Mouse (Mus musculus): Measurements from ENCODE around the gene Ptprg. TPM values are rescaled to one million over a fixed set of nuclear protein-coding genes. Genes with fewer than 3 reads are reported as not detected.
A peak's percentile ranks its signal among the peaks of the same experiment; 100 is the strongest.

The Ptprg gene
- polyA plus RNA-seq, 1 experiment from 2014 or later, result 55.8 TPM

DNA sequence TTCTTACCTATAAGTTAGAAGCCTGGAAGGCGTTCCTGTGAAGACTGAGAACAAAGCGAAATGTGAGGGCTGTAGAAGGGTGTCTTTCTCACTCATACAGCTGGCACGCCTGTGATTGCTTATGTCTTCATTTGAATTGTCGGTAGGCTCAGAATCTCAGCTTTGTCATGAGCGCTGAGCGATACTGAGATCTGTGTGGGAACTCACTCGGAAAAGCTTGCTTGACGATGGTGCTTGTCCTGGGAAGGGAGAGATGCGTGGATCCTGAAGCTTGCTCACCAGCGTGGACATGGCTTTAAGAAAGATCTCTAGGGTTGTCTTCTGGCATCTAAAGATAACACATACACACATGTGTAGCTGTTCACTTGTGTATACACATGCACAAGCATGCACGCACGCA is 516.4 kb downstream of the Ptprg start:
- Histone ChIP-seq H3K36me3 (no peaks in the 10 kb centered on the region), H3K27me3 (no peaks in the 10 kb centered on the region), H3K4me1 (no peaks in the 10 kb centered on the region), H3K4me2 (replicated peaks) (no peak overlapping the region), H3K9ac (no peak overlapping the region), H3K9me3 (replicated peaks) (no peaks in the 10 kb centered on the region), H3K4me3 (no peak overlapping the region), H3K27ac (no peak overlapping the region)
- no peak for ATAC-seq (ENCODE audit: low FRiP score)
- 89% methylated on average over 12 of the region's 12 CpGs for WGBS

DNA sequence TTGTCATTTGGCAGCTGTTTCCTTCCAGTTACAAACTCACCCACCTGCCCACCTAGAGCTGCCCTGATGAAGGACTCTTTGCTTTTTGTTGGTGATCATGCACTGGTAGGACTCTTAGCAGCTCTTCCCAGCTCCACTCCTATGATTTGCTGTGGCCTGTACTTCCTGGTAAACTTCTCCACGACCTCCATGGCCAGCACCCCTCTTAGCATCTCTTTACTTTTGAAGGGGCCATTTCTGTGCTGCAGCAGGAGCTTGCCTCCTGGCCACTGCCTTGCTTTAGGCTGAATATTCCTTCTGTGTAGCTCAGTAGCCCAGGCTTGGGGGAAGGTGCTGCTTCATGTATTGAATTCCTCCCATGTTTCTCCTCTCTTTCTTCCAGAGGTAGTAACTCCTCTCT is 517.0 kb downstream of the Ptprg start:
- Histone ChIP-seq H3K36me3 (no peaks in the 10 kb centered on the region), H3K4me2 (replicated peaks) (no peak overlapping the region), H3K4me3 (no peak overlapping the region), H3K9ac (no peak overlapping the region), H3K27ac (no peak overlapping the region), H3K4me1 (no peaks in the 10 kb centered on the region), H3K9me3 (replicated peaks) (no peaks in the 10 kb centered on the region), H3K27me3 (no peaks in the 10 kb centered on the region)
- ATAC-seq (ENCODE audit: low FRiP score), result no peak
- WGBS, result 64% methylated on average over 1 of the region's 1 CpGs

DNA sequence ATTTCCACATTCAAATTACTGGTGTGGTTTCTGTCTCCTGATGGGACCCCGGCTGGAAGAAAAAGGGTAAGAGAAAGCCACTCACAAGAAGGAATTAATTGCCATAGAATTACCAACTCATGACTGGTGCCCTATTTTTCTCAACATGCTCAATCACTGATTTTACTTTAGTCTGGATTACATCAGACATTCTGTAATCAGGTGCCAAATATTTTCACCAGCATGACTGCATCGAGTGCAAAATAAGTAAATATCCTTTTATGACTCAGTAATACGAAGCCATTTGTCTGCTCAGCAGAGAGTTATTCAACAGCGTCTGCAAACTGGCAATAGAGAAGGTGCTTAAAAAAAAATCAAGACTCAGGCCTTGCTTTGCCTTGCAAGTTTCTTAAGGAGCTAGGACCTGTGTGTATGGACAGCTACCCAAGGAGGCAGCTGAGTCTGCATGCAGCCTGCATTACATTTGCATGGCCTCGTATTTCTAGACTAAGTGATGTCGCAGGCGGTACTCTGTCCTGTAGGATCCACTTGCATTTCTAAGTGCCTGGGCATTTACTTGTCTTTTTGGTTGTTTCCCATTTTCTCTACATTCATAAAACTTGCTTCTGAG is 517.6 kb downstream of the Ptprg start:
- Histone ChIP-seq H3K4me1 (no peaks in the 10 kb centered on the region), H3K9ac (no peak overlapping the region), H3K4me3 (no peak overlapping the region), H3K27ac (no peak overlapping the region), H3K27me3 (no peaks in the 10 kb centered on the region), H3K9me3 (replicated peaks) (no peaks in the 10 kb centered on the region), H3K36me3 (no peaks in the 10 kb centered on the region), H3K4me2 (replicated peaks) (no peak overlapping the region)
- WGBS, result 84% methylated on average over 7 of the region's 7 CpGs
- no peak for ATAC-seq (ENCODE audit: low FRiP score)

DNA sequence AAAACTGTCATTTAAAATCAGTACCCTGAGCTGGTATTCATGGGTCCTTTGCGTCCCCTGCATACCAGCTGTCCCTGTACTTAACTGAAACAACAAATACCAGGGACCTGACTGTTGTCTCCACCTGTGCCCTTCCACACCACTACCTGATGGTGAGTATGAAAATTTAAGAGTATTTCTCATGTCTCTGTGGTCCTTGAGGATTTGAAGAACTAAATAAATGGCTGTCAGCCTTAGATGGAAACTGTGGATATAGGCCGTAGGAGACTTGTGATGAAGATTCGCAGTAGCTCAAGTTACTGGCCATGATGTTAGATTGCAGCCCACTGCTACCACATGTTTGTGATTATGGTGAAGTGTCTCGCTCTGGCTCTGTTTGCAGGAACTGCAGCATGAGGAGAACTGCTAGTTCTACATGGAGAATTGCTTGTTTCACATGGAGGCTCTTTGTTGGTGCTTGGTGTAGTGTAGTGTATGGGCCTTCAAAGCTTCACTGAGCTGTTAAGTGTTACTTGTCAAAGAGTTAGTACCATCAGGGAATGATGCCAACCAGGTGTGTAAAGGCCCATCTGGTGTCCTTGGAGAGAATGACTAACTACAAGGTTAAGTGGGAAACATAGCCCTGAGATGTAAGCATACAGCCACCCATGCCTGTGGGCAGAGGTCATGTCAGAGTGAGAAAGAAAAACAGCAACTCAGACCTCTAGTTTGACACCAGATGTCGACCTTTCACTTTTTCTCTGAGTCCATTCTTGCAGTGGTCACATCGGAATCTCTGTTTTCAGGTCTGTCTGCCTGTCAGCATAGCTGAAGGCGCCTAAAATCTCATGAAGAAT is 518.9 kb downstream of the Ptprg start:
- no peak for ATAC-seq (ENCODE audit: low FRiP score)
- Histone ChIP-seq H3K4me1 (no peaks in the 10 kb centered on the region), H3K27ac (no peak overlapping the region), H3K9ac (no peak overlapping the region), H3K9me3 (replicated peaks) (no peaks in the 10 kb centered on the region), H3K4me3 (no peak overlapping the region), H3K27me3 (no peaks in the 10 kb centered on the region), H3K36me3 (no peaks in the 10 kb centered on the region), H3K4me2 (replicated peaks) (no peak overlapping the region)
- 74% methylated on average over 7 of the region's 7 CpGs for WGBS

DNA sequence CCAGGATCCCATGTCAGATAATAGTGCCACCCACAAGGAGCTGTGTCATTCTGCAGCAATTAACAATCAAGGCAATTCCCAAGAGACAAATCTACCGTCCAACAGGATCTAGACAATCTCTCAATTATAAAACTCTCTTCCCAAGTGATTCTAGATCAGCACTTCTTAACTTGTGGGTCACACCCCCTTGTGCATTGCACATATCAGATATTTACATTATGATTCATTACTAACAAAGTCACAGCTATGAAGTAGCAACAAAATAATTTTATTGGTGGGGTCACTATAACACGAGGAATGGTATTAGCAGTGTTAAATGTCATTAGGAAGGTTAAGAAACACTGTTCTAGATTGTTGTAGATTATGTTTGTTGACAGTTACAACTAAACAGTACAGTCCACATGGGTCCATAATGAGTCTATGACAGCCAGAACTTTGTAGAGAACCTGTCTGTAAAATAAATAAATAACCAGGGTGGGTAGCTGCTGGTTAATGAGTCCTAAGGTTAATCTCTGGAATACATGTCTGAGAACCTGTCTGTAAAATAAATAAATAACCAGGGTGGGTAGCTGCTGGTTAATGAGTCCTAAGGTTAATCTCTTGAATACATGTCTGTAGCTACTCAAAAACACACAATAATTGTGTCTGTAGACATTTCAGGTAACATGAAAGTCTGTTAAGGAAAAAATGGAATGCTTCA is 520.2 kb downstream of the Ptprg start:
- Histone ChIP-seq H3K9ac (no peak overlapping the region), H3K4me2 (replicated peaks) (no peak overlapping the region)
- WGBS, result 84% methylated on average over 2 of the region's 2 CpGs

DNA sequence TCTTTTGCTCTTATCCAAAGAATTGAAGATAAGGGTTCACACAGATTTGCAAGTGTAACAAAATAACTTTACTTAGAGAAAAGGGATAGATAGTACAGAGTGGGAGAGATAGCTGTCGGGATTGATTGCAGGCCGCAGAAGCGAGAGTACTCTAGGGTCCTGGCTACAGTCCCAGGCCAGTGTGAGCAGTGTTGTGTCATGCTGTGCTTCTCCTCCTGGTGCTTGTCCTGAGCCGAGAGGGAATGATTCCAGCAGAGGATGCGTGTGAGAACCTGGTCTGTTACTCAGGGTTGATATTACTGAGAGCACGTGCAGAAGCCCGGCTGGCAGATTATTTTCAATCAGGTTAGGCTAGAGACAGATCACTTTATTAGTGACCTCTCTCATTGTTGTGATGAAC is 523.9 kb downstream of the Ptprg start:
- WGBS, result 89% methylated on average over 7 of the region's 7 CpGs
- Histone ChIP-seq H3K27me3 (no peaks in the 10 kb centered on the region), H3K9me3 (replicated peaks) (no peaks in the 10 kb centered on the region), H3K27ac (no peak overlapping the region), H3K4me1 (peaks cover 16% of the 10 kb centered on the region), H3K4me3 (no peak overlapping the region), H3K36me3 (no peaks in the 10 kb centered on the region), H3K4me2 (replicated peaks) (no peak overlapping the region), H3K9ac (no peak overlapping the region)
- no peak for ATAC-seq (ENCODE audit: low FRiP score)

More for the DNA sequence above, 520.2 kb downstream of the Ptprg start:
- Histone ChIP-seq H3K27ac (no peak overlapping the region), H3K4me3 (no peak overlapping the region), H3K9me3 (replicated peaks) (no peaks in the 10 kb centered on the region), H3K36me3 (no peaks in the 10 kb centered on the region), H3K27me3 (no peaks in the 10 kb centered on the region), H3K4me1 (no peaks in the 10 kb centered on the region)
- ATAC-seq (ENCODE audit: low FRiP score), result no peak

DNA sequence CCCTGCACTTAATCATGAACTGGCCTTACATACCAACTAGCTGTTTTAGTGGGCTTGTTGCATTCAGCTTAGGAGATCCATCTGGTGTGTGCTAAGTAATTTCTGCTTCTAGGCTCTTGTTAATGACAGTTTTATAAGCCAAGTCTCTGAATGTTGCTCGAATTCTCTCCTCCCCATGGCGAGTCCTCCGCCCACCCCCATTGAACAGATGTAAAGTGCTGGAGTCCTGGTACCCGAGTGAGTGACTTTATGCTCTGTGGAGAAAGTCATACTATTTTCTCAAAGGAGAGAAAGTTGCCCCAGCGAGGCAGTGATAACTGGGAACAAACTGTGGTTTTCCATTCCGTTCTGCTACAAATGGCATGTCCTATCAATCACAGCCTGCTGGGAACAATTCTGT is 525.9 kb downstream of the Ptprg start:
- H3K9me3 ChIP-seq (replicated peaks), result no peaks in the 10 kb centered on the region
- no peak overlapping the region for H3K27ac ChIP-seq
- H3K9ac ChIP-seq, result no peak overlapping the region
- H3K36me3 ChIP-seq, result no peaks in the 10 kb centered on the region
- no peaks in the 10 kb centered on the region for H3K27me3 ChIP-seq
- peaks cover 22% of the 10 kb centered on the region for H3K4me1 ChIP-seq
- no peak overlapping the region for H3K4me2 ChIP-seq (replicated peaks)
- H3K4me3 ChIP-seq, result no peak overlapping the region
- ATAC-seq (ENCODE audit: low FRiP score), result no peak
- 59% methylated on average over 6 of the region's 6 CpGs for WGBS

DNA sequence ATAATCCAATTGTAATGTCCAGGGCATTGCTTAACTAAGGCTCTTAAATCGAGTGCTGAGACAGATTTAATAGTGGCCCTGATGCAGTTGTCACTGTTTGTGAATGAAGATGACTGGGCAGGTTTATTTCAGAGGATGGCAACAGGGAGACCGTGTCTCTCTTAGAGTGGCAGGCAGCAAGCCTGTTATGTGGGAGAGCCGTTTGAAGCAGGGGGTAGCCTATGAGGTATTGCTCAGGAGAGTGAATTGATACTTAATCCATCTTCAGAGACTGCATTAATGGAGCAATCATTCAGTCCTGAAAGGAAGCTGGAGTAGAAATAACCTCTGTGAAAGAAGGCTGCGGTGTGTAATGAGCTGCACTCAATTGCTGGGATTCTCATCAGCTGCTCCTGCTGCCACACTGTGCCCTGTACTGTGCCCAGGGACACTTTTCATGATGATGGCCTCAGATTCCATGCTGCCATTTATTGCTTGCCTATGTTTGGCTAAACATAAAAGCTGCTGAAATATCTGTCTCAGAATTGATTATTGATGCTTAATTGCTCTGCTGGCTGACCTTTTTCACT is 526.6 kb downstream of the Ptprg start:
- Histone ChIP-seq H3K4me2 (replicated peaks) (no peak overlapping the region), H3K27ac (no peak overlapping the region; the same call in 1 of the 2 replicates), H3K9me3 (replicated peaks) (no peaks in the 10 kb centered on the region), H3K27me3 (no peaks in the 10 kb centered on the region), H3K4me3 (no peak overlapping the region), H3K36me3 (no peaks in the 10 kb centered on the region), H3K4me1 (peaks cover 22% of the 10 kb centered on the region), H3K9ac (no peak overlapping the region)
- WGBS, result 43% methylated on average over 4 of the region's 4 CpGs
- ATAC-seq (ENCODE audit: low FRiP score), result peak; percentile 69

DNA sequence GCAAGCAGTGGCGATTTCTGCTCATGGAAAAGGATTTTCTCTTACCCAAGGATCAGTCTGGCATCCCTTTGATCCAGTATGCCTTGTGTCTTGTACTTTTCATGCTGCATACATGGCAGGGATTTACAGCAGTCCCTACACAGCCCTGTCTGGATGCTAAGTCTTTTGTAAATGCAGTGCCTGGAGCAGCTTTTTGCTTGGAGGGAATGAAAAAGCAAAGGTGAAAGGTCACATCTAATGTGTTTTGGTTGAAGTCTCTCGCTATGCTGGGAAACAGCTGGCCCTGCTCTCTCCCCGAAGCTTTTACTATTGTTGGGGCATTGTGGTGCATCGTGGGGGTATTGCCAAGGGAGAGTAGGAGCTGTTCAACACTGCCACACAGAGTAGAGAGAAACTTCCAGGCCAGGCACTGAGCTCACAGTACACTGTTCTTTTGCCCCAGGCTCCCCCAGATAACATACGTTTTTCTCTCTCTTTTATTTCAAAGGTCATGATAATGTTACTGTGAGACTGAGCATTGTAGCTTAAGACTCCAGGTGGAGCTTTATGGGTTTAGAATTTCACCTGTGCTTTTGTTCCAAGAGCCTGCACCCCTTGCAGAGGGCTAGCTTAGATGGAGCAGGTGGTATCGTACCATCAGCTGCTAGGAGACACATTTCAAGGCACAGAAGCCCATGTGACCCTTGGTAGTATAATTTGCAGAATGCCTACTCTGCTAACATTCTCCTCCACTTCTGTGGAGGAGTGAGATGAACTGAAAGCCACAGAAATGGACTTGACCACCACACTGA is 529.0 kb downstream of the Ptprg start:
- Histone ChIP-seq H3K4me2 (replicated peaks) (no peak overlapping the region), H3K27me3 (no peaks in the 10 kb centered on the region)

DNA sequence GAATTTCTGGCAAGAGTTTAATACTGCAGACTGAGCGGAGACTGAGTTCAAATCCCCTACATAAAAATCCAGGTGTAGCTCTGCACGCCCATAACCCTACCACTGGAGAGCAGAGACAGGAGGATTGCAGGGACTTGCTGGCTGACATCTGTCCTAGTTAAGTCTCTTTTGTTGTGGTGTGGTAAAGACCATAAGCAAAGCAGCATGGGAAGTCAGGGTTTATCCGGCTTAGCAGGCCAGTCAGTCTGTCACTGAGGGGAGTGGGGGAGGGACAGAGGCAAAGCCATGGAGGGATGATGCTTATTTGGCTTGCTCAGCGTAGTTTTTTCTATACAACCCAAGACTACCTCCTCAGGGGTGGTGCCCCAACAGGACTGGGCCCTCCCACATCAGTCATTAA is 530.7 kb downstream of the Ptprg start:
- peaks cover 27% of the 10 kb centered on the region for H3K4me1 ChIP-seq
- no peaks in the 10 kb centered on the region for H3K9me3 ChIP-seq (replicated peaks)
- H3K9ac ChIP-seq, result no peak overlapping the region
- 79% methylated on average over 4 of the region's 4 CpGs for WGBS
- no peak for ATAC-seq (ENCODE audit: low FRiP score)
- no peaks in the 10 kb centered on the region for H3K36me3 ChIP-seq
- H3K27ac ChIP-seq, result no peak overlapping the region
- H3K4me2 ChIP-seq (replicated peaks), result no peak overlapping the region
- H3K4me3 ChIP-seq, result no peak overlapping the region
- H3K27me3 ChIP-seq, result no peaks in the 10 kb centered on the region

More for the DNA sequence above, 529.0 kb downstream of the Ptprg start:
- 0 out of 2 replicates have a peak, but pooled peaks have one; percentile 61 for ATAC-seq (ENCODE audit: low FRiP score)
- Histone ChIP-seq H3K4me3 (no peak overlapping the region), H3K9me3 (replicated peaks) (no peaks in the 10 kb centered on the region), H3K27ac (no peak overlapping the region), H3K36me3 (no peaks in the 10 kb centered on the region), H3K4me1 (peaks cover 27% of the 10 kb centered on the region), H3K9ac (no peak overlapping the region)
- WGBS, result 21% methylated on average over 6 of the region's 6 CpGs

DNA sequence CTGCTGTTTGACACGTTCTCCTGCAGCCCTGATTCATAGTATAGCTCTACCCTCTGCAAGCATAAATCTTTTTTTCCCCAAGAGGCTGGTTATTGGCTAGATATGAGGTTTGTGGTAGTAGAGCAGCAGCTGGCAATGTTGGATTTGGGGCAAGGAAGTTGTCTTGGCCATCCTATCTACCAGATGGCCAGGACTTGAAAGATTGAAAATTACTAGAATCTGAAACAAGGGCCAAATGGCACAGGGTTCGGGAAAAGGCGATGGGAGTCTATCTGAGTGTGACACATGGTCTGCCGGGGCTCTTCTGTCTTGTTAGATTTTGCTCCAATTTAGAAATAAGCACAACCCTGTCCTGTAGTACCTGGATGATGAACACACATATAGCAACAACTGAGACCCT is 531.7 kb downstream of the Ptprg start:
- Histone ChIP-seq H3K4me2 (replicated peaks) (no peak overlapping the region), H3K36me3 (no peaks in the 10 kb centered on the region), H3K9me3 (replicated peaks) (no peaks in the 10 kb centered on the region), H3K27ac (no peak overlapping the region), H3K9ac (no peak overlapping the region), H3K27me3 (no peaks in the 10 kb centered on the region), H3K4me1 (peaks cover 23% of the 10 kb centered on the region), H3K4me3 (no peak overlapping the region)
- WGBS, result 90% methylated on average over 4 of the region's 4 CpGs
- ATAC-seq (ENCODE audit: low FRiP score), result no peak

DNA sequence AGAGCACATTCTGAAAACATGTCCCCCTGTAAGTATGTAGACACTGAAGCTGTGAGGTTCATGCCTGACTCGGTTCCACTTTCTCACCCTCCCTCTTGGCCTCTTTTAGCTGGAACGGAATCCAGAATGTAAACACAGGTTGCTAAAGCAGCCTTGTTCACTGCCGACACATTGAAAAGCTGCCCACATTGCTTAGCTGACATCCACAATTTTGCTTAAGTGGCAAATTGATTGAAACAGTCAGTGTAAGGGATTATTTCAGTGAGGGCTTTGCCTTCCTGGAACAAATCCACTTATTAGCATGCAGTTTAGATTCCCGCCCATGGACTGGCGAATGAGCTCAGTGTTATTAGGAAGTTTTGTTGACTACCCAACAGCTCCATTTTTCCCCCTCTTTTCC is 532.8 kb downstream of the Ptprg start:
- ATAC-seq (ENCODE audit: low FRiP score), result no peak
- Histone ChIP-seq H3K4me3 (no peak overlapping the region), H3K36me3 (no peaks in the 10 kb centered on the region), H3K27ac (no peak overlapping the region), H3K4me2 (replicated peaks) (no peak overlapping the region), H3K9ac (no peak overlapping the region), H3K4me1 (peaks cover 16% of the 10 kb centered on the region), H3K9me3 (replicated peaks) (no peaks in the 10 kb centered on the region), H3K27me3 (no peaks in the 10 kb centered on the region)
- 70% methylated on average over 5 of the region's 5 CpGs for WGBS
